In genomic region chr9:21405525-21405924, GRCm38 (mm10) we compare ENCODE assay signal across 25 mouse cellular contexts. TPM values are rescaled to one million over a fixed set of nuclear protein-coding genes. Genes with fewer than 3 reads are reported as not detected.
DNase-seq lines count a peak whose midpoint lies in the region; ATAC-seq and TF ChIP-seq lines count a peak whose summit lies in the region.
"Had no signal": no experiment of that assay in that cellular context is flagged by ENCODE, and none has a peak within 500 bp of the region (broad histone marks: within the 10 kb centered on the region; RNA-seq: fewer than 3 reads in every experiment).

No protein-coding gene starts in this region.

- H3K36me3 ChIP-seq in megakaryocyte, embryonic 14.5 days (replicated peaks; ENCODE audit: low read length): peaks cover 66% of the 10 kb centered on the region

- no peak overlapping the region for H3K4me3 ChIP-seq in layer of hippocampus, adult 2 months
- H3K4me3 ChIP-seq in megakaryocyte, embryonic 14.5 days (replicated peaks): peak overlapping the region; percentile 38
- H3K4me3 ChIP-seq: embryonic facial prominence, embryonic 13.5 days; embryonic facial prominence, embryonic 15.5 days; erythroblast, embryonic 14.5 days; forebrain, embryonic 10.5 days; forebrain, embryonic 12.5 days had no signal

- ATAC-seq in megakaryocyte, adult 5-6 weeks (ENCODE audit: poor library complexity, severe bottlenecking): no peak
- ATAC-seq: activated CD4-positive, CD25-positive, alpha-beta regulatory T cell, adult 4 months; CD4-positive, CD25-positive, alpha-beta regulatory T cell, adult 4 months; forebrain, embryonic 14.5 days; forebrain, embryonic 16.5 days had no signal

- no peak for DNase-seq in layer of hippocampus, adult 2 months (ENCODE audit: low spot score in 2 of 2)
- DNase-seq in layer of hippocampus, postnatal 10 days (ENCODE audit: low spot score in 2 of 2): no peak
- DNase-seq in T-cell, adult 2 months (ENCODE audit: low spot score): no peak
- DNase-seq: adrenal gland, adult 8-10 months; adrenal gland, postnatal 14 days; adrenal gland, postnatal 36 days; B cell, adult 2 months; cerebellum, adult 11-12 months; cerebellum, adult 2 months; cerebellum, adult 9-10 months; cerebellum, postnatal 10 days; cerebellum, postnatal 25 days had no signal

- peak overlapping the region; percentile 79; the same call in 1 of the 2 replicates for H3K27ac ChIP-seq in layer of hippocampus, adult 2 months
- H3K27ac ChIP-seq: embryonic facial prominence, embryonic 13.5 days; embryonic facial prominence, embryonic 15.5 days; forebrain, embryonic 10.5 days; forebrain, embryonic 12.5 days had no signal

- H3K4me1 ChIP-seq in megakaryocyte, embryonic 14.5 days: peaks cover 10% of the 10 kb centered on the region
- H3K4me1 ChIP-seq: embryonic facial prominence, embryonic 13.5 days; embryonic facial prominence, embryonic 15.5 days; forebrain, embryonic 10.5 days; forebrain, embryonic 12.5 days had no signal

- no peaks in the 10 kb centered on the region for H3K27me3 ChIP-seq in megakaryocyte, embryonic 14.5 days (replicated peaks)
- H3K27me3 ChIP-seq: CH12.LX; embryonic facial prominence, embryonic 13.5 days; embryonic facial prominence, embryonic 15.5 days; forebrain, embryonic 12.5 days had no signal

- no peaks in the 10 kb centered on the region for H3K9me3 ChIP-seq in megakaryocyte, embryonic 14.5 days
- H3K9me3 ChIP-seq: embryonic facial prominence, embryonic 13.5 days; embryonic facial prominence, embryonic 15.5 days; forebrain, embryonic 10.5 days; forebrain, embryonic 12.5 days; G1E had no signal

- no peak for TF ChIP-seq CTCF in layer of hippocampus, adult 2 months (conservative IDR thresholded peaks at IDR 0.05)

RNA-seq across cellular contexts. Expression of gene Qtrt1, which starts 6.1 kb away (rescaled TPM):
- 10 to 100 TPM; 31.2 to 46.2 TPM for total RNA-seq in layer of hippocampus, adult 2 months (2021)
- 10 to 100 TPM; 34.2 to 42.0 TPM for total RNA-seq in layer of hippocampus, postnatal 10 days (2021)
- polyA plus RNA-seq in megakaryocyte, embryonic 14.5 days (2012; ENCODE audit: insufficient read depth, low replicate concordance): 20.1 and 20.7 TPM in 2 replicates
- total RNA-seq in megakaryocyte, adult 5-6 weeks (2015): 5.4 and 11.8 TPM in 2 replicates
- 6.7 and 9.8 TPM in 2 replicates for total RNA-seq in megakaryocyte, adult 5-6 weeks (2017)

RNA-seq across cellular contexts. Expression of gene Dnm2, which starts 19.2 kb away (rescaled TPM):
- total RNA-seq in layer of hippocampus, adult 2 months (2021): 10 to 100 TPM; 58.0 to 69.6 TPM
- total RNA-seq in layer of hippocampus, postnatal 10 days (2021): 10 to 100 TPM; 65.2 to 67.7 TPM
- 714 and 929 TPM in 2 replicates for polyA plus RNA-seq in megakaryocyte, embryonic 14.5 days (2012; ENCODE audit: insufficient read depth, low replicate concordance)
- total RNA-seq in megakaryocyte, adult 5-6 weeks (2015): 94.9 and 101 TPM in 2 replicates
- total RNA-seq in megakaryocyte, adult 5-6 weeks (2017): 131 and 144 TPM in 2 replicates

RNA-seq across cellular contexts. Expression of gene Ilf3, which starts 37.9 kb away (rescaled TPM):
- total RNA-seq in layer of hippocampus, adult 2 months (2021): 100 to 1,000 TPM; 106 to 108 TPM
- total RNA-seq in layer of hippocampus, postnatal 10 days (2021): 10 to 100 TPM; 92.4 to 96.7 TPM
- 55.5 and 62.9 TPM in 2 replicates for polyA plus RNA-seq in megakaryocyte, embryonic 14.5 days (2012; ENCODE audit: insufficient read depth, low replicate concordance)
- total RNA-seq in megakaryocyte, adult 5-6 weeks (2015): 21.7 and 22.9 TPM in 2 replicates
- total RNA-seq in megakaryocyte, adult 5-6 weeks (2017): 42.0 and 42.5 TPM in 2 replicates
